Comparison of ENCODE assay signal across 16 mouse cellular contexts in genomic region chr12:90197994-90198393, GRCm38 (mm10).
"Had no signal": no experiment of that assay in that cellular context is flagged by ENCODE, and none has a peak within 500 bp of the region (broad histone marks: within the 10 kb centered on the region; RNA-seq: fewer than 3 reads in every experiment).

No protein-coding gene starts in this region.

- DNase-seq: retina, postnatal 1 day; right cerebral cortex, adult 18-20 months; right cerebral cortex, postnatal 14 days; right cerebral cortex, postnatal 25 days; right cerebral cortex, postnatal 4 days; spleen, adult 18-20 months; thymus, adult 18-20 months; thymus, adult 2 months; thymus, postnatal 14 days; thymus, postnatal 25 days; thymus, postnatal 4 days had no signal

- H3K9me3 ChIP-seq: neural tube, embryonic 12.5 days; neural tube, embryonic 13.5 days; neural tube, embryonic 15.5 days; stomach, embryonic 15.5 days had no signal

- H3K4me2 ChIP-seq: neural tube, embryonic 12.5 days; neural tube, embryonic 13.5 days; neural tube, embryonic 15.5 days; stomach, embryonic 15.5 days had no signal

- H3K27me3 ChIP-seq: neural tube, embryonic 12.5 days; neural tube, embryonic 13.5 days; neural tube, embryonic 15.5 days; stomach, embryonic 15.5 days had no signal

- H3K27ac ChIP-seq: neural tube, embryonic 12.5 days; neural tube, embryonic 13.5 days; neural tube, embryonic 15.5 days; stomach, embryonic 15.5 days; stomach, postnatal 0 days had no signal

- H3K4me1 ChIP-seq: neural tube, embryonic 12.5 days; neural tube, embryonic 15.5 days; stomach, embryonic 15.5 days had no signal

- H3K4me3 ChIP-seq: neural tube, embryonic 12.5 days; neural tube, embryonic 13.5 days; neural tube, embryonic 15.5 days; stomach, embryonic 15.5 days had no signal

- H3K36me3 ChIP-seq: neural tube, embryonic 12.5 days; neural tube, embryonic 13.5 days; neural tube, embryonic 15.5 days; stomach, embryonic 15.5 days had no signal

- H3K9ac ChIP-seq: neural tube, embryonic 12.5 days; neural tube, embryonic 13.5 days; neural tube, embryonic 15.5 days; stomach, embryonic 15.5 days had no signal
